Mouse (Mus musculus): ENCODE measurements around the gene Necab2.

GRCm38 (mm10) chr8:119484145-119484896 lies 37.8 kb downstream of the Necab2 start:
- TF ChIP-seq CTCF (IDR thresholded peaks at IDR 0.05; ENCODE audit: borderline replicate concordance, insufficient read depth, low read length) (no peak), POLR2A (IDR thresholded peaks at IDR 0.05; ENCODE audit: low read depth, low read length) (no peak)
